Mouse (Mus musculus) layer of hippocampus, postnatal 14 days (tissue): Measurements from ENCODE around the gene Rtl8a. TPM values are rescaled to one million over a fixed set of nuclear protein-coding genes. Genes with fewer than 3 reads are reported as not detected.
"Not testable (repeated sequence)": the region's sequence is repeated elsewhere in the genome, so short reads cannot be mapped to it uniquely, and the experiment has no call there.

Experiments used
- DNase-seq, 2 experiments: peaks; one replicate each; pipeline ENCODE4 v3.0.0; 2021 to 2022; ENCODE audit warnings: low spot score in 2 of 2, mixed read lengths in 1 of 2
- long read RNA-seq, 2 experiments: library from polyadenylated mRNA; stranded (forward); transcript quantifications; one replicate each; pipeline ENCODE4 v2.0.0; 2021
- total RNA-seq, 2 experiments: library from RNA; stranded (reverse); gene quantifications; 2 replicates each; pipeline ENCODE4 v1.2.3; 2021

Rtl8a gene
- 100 to 1,000 TPM; 205 to 293 TPM for total RNA-seq
- long read RNA-seq, experiment 1, transcript Rtl8a-201 (1 exons, 1,195 nt) = major isoform, 76 of 76 reads
- long read RNA-seq, experiment 1, partial matches to known transcripts = 0 of 76 reads
- long read RNA-seq, experiment 1, other reads (novel, unspliced or antisense) = 0 of 76 reads
- long read RNA-seq, experiment 2, transcript Rtl8a-201 (1 exons, 1,195 nt) = major isoform, 202 of 202 reads
- long read RNA-seq, experiment 2, partial matches to known transcripts = 0 of 202 reads
- long read RNA-seq, experiment 2, other reads (novel, unspliced or antisense) = 0 of 202 reads

- DNase-seq = peak; percentile 50 to 59
These were observed at the start of gene Rtl8a for GRCm38 (mm10) chrX:53642980-53643961. TSS of gene Rtl8a (minus strand) at chrX:53643682.

DNA sequence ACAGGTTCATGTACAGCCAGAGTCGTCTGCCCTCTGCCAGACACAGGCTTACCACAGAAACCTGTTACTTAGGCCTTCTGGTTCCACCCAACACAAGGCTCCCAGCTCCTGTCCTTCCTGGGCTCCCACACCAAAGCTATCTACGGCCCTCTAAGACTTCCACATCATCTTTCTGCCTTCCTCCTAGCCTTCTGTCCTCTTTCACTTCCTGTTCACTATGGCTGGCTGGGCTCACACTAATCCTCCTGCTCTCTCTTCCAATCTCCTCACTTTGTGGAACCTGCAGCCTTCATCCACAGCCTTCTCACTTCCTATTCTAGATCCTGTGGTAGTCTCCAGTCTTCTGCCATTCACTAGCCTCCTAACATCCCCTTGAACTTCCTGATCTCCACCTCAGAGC lies 49.7 kb upstream of the Rtl8a start:
- no peak for DNase-seq

GRCm38 (mm10) chrX:53692065-53692464 lies 48.6 kb upstream of the Rtl8a start:
- no peak for DNase-seq

GRCm38 (mm10) chrX:53684676-53685075 lies 41.2 kb upstream of the Rtl8a start:
- not testable (repeated sequence) for DNase-seq

DNA sequence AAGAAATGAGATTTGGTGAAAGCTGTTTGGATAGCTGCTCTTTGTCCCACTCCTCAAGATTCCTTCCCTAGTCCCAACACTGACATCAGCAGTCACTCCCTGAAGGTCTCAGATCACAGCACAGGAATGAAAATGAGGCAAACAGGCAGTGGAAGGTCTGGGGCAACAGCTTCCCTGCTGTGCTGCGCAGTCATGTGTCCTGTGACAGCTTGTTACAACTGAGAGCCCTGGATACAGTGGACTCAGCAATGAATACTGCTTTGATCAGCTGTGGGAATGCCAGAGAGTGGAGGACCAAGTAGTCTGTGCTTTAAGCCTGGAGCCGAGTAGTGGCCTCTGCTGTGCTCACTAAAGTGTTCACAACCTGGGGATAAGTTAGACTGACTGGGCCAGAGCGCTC lies 39.2 kb upstream of the Rtl8a start:
- not testable (repeated sequence) for DNase-seq

DNA sequence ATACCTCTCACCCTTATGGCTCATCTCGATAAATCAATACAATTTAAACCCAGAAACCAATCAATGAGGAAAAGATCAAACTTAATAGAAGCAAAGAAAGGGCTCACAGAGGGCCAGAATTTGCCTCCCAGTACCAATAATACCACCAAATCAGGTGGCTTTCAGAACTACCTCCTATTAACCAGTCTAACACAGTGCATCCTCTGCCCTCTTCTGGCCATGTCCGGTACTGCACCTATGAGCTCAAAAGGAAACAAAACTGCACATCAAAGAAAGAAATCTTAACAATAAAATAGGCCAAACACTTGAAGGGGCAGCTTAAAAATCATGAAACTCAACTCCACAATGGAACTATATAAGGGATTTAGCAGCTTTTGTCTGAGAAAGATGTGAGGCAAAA lies 33.5 kb upstream of the Rtl8a start:
- peak; percentile 61 to 76 for DNase-seq

GRCm38 (mm10) chrX:53670696-53671095 lies 27.2 kb upstream of the Rtl8a start:
- not testable (repeated sequence) for DNase-seq

- DNase-seq = peak; percentile 64 to 89
These were observed 26.8 kb upstream of the Rtl8a start, which contains the start of gene Rtl8b for GRCm38 (mm10) chrX:53670294-53670693. TSS of gene Rtl8b (minus strand) at chrX:53670408.

DNA sequence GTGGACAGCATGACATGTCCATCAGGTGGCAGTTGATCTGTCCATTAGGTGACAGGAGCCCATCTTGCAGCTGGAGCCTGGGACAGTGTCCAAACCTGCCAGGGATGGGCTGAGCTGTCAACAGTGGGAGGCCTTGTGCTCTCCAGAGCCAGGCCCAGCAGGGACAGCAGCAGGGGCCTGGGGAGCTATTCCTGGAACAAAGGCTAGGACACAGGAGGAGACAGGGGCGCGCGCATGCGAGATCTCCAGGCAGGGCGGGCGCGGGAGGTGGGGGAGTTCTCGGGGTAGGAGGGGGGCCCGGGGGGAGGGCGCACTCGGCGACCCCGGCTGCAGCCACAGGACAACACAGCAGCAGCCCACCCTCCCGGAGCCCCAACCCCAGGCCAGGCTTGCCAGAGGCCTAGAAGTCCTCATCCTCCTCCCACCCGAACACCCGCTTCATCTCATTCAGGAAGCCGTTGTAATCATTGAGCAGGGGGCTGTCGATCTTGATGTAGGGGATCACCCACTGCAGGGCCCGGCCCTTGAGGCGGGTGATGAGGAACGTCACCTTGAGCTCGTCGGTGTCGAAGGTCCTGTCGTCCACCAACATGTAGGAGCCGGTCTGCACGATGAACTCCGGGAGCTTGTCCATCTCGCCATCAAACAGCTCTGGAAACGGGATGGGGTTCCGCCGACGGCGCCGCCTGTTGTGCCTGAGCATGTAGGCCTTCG lies 26.2 kb upstream of the Rtl8a start:
- DNase-seq = not testable (repeated sequence)

DNA sequence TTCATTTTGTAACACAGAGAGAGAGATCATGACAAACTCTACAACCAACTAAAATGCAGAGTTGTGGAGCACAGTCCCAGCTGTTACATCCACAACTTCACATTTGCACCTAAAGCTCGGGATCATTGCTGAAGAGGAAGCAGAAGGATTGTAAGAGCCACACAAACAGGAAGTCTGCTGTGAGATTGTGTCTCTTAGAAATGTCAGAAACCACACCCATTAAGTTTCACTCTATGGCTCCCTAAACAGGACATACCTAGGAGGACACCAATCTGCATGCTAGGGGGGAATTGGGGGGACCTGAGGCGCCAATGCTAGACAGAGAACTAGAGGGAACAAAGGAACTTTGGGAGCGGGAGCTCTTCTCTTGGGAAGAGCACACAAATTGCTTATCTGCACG lies 9.4 kb upstream of the Rtl8a start:
- not testable (repeated sequence) for DNase-seq

GRCm38 (mm10) chrX:53645885-53646284 lies 2.4 kb upstream of the Rtl8a start:
- no peak for DNase-seq

DNA sequence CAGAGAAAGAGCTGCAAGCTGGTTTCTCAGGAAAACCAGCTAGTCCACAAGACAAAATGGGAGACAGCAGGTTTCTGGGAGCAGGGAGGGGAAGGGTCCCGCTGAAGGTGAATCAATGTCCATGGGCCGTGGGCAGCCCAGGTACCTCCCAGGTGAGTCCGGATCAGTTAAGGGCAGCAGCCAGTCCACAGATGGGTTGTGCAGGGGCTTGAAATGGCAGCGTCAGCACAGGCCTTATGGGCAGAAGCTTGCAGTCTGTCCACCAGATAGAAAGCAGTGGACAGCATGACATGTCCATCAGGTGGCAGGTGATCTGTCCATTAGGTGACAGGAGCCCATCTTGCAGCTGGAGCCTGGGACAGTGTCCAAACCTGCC lies 890 bp downstream of the Rtl8a start:
- DNase-seq = peak in 1 of 2 experiments; percentile 1

DNA sequence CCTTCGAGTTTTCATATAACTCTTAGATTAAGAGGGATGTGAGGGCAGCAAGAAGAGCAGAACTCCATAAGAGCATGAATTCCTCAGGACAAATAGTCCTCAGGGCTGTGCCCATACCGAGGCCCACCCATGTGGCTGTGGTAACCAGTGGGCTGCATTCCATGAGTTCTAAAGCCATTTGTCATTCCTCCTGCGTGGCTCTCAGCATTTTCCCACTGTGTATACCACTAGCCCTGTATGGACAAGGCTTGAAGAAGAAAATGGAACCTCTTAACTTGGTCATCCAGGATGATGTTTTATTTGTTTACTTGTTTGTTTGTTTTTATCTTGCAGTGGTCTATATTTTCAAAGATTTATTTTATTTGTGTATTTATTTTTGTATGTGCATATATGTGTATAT lies 5.4 kb downstream of the Rtl8a start:
- not testable (repeated sequence) for DNase-seq

DNA sequence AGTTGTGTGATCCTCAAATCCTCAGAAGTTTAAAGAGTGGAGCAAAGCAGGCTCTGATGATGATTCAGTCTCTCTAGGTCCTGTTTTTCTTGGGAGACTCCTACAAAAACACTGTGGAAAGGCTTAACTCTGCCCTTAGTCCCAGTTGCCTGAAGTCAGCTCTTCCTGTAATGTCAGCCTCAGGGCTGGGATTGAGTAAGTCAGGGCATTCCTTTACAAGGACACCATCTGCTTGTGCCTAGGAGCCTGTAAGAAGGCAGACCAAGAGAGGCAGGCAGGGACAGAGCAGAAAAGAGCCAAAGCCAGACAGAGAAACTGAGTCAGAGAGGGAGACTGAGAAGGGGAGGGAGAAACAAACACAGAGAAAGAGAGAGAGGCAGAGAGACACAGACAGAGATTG lies 32.1 kb downstream of the Rtl8a start:
- DNase-seq = not testable (repeated sequence)

GRCm38 (mm10) chrX:53610571-53610970 lies 32.9 kb downstream of the Rtl8a start:
- peak; percentile 48 to 80 for DNase-seq

DNA sequence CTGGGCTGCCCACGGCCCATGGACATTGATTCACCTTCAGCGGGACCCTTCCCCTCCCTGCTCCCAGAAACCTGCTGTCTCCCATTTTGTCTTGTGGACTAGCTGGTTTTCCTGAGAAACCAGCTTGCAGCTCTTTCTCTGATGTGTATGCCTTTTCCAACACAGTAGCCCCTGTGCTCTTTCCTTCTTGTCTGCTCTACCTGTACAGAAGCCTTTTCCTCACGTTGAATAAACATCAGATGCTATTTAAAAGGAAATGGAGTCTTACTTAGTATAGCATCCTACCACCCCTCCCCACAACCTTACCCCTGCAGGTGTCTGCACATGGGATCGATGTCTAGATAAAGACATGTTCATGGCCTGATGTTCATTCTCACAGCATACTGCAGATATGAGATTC lies 34.6 kb downstream of the Rtl8a start, which contains the start of gene Gm14597:
Gene Gm14597 (minus strand): TSS at position 101 of the 400 bp plus-strand sequence.
- not testable (repeated sequence) for DNase-seq

DNA sequence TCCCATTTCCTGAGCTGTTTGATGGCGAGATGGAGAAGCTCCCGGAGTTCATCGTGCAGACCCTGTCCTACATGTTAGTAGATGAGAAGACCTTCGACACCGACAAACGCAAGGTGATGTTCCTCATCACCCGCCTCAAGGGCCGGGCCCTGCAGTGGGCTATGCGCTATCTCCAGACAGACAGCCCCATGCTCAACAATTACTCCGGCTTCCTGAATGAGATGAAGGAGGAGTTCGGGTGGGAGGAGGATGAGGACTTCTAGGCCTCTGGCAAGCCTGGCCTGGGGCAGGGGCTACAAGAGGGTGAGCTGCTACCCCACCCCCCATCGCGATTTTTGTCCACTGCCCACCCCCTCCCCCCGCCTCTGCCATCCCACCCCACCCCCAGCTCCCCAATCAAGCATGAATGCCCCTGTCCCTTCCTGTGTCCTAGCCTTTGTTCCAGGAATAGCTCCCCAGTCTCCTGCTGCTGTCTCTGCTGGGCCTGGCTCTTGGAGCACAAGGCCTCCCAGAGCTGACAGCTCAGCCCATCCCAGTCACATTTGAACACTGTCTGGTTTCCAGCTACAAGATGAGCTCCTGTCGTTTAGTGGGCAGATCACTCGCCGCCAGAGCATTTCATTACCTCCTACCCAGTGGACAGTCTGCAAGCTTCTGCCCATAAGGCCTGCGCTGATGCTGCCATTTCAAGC lies 35.2 kb downstream of the Rtl8a start:
- peak; percentile 7 to 14 for DNase-seq

- peak; percentile 55 to 73 for DNase-seq
These were observed 36.0 kb downstream of the Rtl8a start, which contains the start of gene Rtl8c for GRCm38 (mm10) chrX:53607242-53608121. TSS of gene Rtl8c (plus strand) at chrX:53608032.

DNA sequence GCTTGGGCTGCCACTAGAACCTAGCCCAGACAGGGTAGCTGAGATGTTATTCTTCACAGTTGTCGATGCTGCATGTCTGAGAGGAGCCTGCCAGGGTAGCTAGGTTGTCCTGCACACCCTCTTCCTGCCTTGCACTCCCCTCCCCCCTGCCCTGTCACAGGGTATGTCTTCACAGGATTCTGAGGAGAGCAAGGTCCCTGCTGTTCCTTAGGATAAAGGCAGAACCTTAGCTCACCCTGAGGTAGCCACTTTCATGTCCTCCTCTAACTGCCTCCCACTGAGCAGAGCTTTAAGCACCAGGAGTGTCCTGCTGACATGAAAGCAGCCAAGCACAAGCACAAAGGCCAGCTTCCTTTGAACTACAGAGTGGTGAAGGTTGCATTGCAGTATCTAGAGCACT lies 37.3 kb downstream of the Rtl8a start:
- not testable (repeated sequence) for DNase-seq
